Mouse (Mus musculus): ENCODE measurements around the gene Fam69b. TPM values are rescaled to one million over a fixed set of nuclear protein-coding genes. Genes with fewer than 3 reads are reported as not detected.

Fam69b gene
- polyA plus RNA-seq, 1 experiment from 2014 or later, result 31.1 TPM

DNA sequence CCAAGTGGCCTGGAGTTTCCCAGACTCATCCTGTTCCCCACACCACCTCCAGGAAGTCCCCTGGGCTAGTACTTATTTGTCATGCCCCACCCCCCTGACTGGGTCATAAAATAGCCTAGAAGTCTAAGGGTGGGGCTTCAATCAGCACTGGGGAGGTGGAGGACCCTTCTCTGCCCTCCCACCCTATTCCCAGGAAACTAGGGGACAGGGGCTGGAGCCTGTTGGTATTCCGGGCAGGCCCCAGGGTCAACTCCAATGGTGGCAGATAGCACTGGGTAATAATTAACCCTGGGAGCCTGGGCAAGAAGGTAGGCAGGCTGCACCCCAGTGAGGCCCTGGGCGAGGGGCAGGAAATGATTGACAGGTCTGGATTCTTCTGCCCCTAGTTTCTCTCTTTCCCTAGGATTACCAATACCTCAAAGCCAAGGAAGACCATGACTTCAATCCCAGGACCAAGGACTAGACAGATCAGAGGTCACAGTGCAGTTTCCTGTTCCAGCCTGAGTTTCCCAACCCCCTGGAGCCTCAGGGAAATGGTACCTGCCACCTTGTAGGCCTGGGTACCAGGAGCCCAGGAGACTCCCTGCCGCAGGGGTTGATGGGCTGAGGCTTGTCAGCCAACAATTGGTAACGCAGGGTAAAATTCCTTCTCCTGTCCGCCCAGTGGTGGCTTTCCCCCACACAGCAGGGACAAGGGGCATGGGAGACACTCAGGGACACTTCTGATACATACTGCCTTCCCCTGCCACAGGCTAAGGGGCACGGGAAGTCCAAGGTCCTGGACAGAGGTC, 33.1 kb upstream of the Fam69b start:
- no peak overlapping the region for H3K4me3 ChIP-seq (ENCODE audit: low read depth, low read length)
- H3K27me3 ChIP-seq (replicated peaks; ENCODE audit: control insufficient read depth, insufficient read depth, low read length), result no peaks in the 10 kb centered on the region
- no peak overlapping the region for H3K27ac ChIP-seq (replicated peaks; ENCODE audit: low read depth, low read length)
- no peak overlapping the region for H3K4me2 ChIP-seq (ENCODE audit: low read depth, low read length)
- WGBS, result 76% methylated on average over 6 of the region's 6 CpGs
- DNase-seq (ENCODE audit: low spot score), result no peak
- H3K9ac ChIP-seq (ENCODE audit: low read depth, low read length), result no peak overlapping the region
- peaks cover 17% of the 10 kb centered on the region; the same call in 1 of the 2 replicates for H3K36me3 ChIP-seq (ENCODE audit: control insufficient read depth, insufficient read depth, low read length)
- no peaks in the 10 kb centered on the region for H3K9me3 ChIP-seq (ENCODE audit: control insufficient read depth, low read length)
- H3K4me1 ChIP-seq (ENCODE audit: control insufficient read depth, insufficient read depth, low read length), result no peaks in the 10 kb centered on the region
- no peak; the same call in 1 of the 2 replicates for ATAC-seq (ENCODE audit: low read depth)

GRCm38 (mm10) chr2:26595725-26596435, 32.4 kb upstream of the Fam69b start:
- no peak overlapping the region for H3K4me2 ChIP-seq (ENCODE audit: low read depth, low read length)
- WGBS, result 87% methylated on average over 10 of the region's 11 CpGs
- no peak overlapping the region for H3K9ac ChIP-seq (ENCODE audit: low read depth, low read length)
- no peak for ATAC-seq (ENCODE audit: low read depth)
- H3K27me3 ChIP-seq (replicated peaks; ENCODE audit: control insufficient read depth, insufficient read depth, low read length), result no peaks in the 10 kb centered on the region
- H3K27ac ChIP-seq (replicated peaks; ENCODE audit: low read depth, low read length), result no peak overlapping the region
- no peaks in the 10 kb centered on the region for H3K4me1 ChIP-seq (ENCODE audit: control insufficient read depth, insufficient read depth, low read length)
- no peaks in the 10 kb centered on the region for H3K9me3 ChIP-seq (ENCODE audit: control insufficient read depth, low read length)
- peaks cover 17% of the 10 kb centered on the region; the same call in 1 of the 2 replicates for H3K36me3 ChIP-seq (ENCODE audit: control insufficient read depth, insufficient read depth, low read length)
- no peak overlapping the region for H3K4me3 ChIP-seq (ENCODE audit: low read depth, low read length)
- DNase-seq (ENCODE audit: low spot score), result no peak

DNA sequence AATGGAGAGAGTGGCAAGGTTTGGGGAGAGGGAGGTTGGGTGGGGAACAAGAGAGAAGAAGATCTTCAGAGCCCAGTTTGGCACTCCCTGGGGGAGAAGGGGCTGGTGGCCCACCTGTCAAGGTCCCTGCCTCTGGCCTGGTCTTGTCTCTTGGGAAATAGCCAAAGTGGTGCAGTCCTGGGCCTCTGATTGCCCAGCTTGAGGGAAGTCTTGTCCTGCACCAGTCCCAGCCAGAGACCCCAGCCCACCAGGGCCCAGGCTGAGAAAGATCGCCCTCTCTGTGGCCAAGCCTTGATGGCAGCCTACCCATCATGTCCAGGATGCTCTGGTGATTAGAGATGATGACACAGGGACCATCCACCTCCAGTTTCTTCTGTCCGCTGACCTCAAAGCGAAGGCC, 31.4 kb upstream of the Fam69b start:
- DNase-seq (ENCODE audit: low spot score) (no peak), ATAC-seq (ENCODE audit: low read depth) (no peak)
- H3K9ac ChIP-seq (ENCODE audit: low read depth, low read length), result no peak overlapping the region
- no peaks in the 10 kb centered on the region for H3K9me3 ChIP-seq (ENCODE audit: control insufficient read depth, low read length)
- H3K4me1 ChIP-seq (ENCODE audit: control insufficient read depth, insufficient read depth, low read length), result no peaks in the 10 kb centered on the region
- H3K36me3 ChIP-seq (ENCODE audit: control insufficient read depth, insufficient read depth, low read length), result peaks cover 17% of the 10 kb centered on the region; the same call in 1 of the 2 replicates
- no peak overlapping the region for H3K4me3 ChIP-seq (ENCODE audit: low read depth, low read length)
- no peak overlapping the region for H3K27ac ChIP-seq (replicated peaks; ENCODE audit: low read depth, low read length)
- WGBS, result 100% methylated on average over 3 of the region's 3 CpGs
- H3K4me2 ChIP-seq (ENCODE audit: low read depth, low read length), result no peak overlapping the region
- H3K27me3 ChIP-seq (replicated peaks; ENCODE audit: control insufficient read depth, insufficient read depth, low read length), result no peaks in the 10 kb centered on the region

- no peak for ATAC-seq (ENCODE audit: low read depth)
- no peak overlapping the region for H3K4me2 ChIP-seq (ENCODE audit: low read depth, low read length)
- H3K4me3 ChIP-seq (ENCODE audit: low read depth, low read length), result no peak overlapping the region
- 88% methylated on average over 2 of the region's 2 CpGs for WGBS
- H3K27me3 ChIP-seq (replicated peaks; ENCODE audit: control insufficient read depth, insufficient read depth, low read length), result no peaks in the 10 kb centered on the region
- DNase-seq (ENCODE audit: low spot score), result no peak
- H3K9me3 ChIP-seq (ENCODE audit: control insufficient read depth, low read length), result no peaks in the 10 kb centered on the region
- H3K36me3 ChIP-seq (ENCODE audit: control insufficient read depth, insufficient read depth, low read length), result peaks cover 14% of the 10 kb centered on the region; the same call in 1 of the 2 replicates
- no peak overlapping the region for H3K27ac ChIP-seq (replicated peaks; ENCODE audit: low read depth, low read length)
- no peak overlapping the region for H3K9ac ChIP-seq (ENCODE audit: low read depth, low read length)
- no peaks in the 10 kb centered on the region for H3K4me1 ChIP-seq (ENCODE audit: control insufficient read depth, insufficient read depth, low read length)
These were observed 30.4 kb upstream of the Fam69b start for GRCm38 (mm10) chr2:26597810-26598209.

DNA sequence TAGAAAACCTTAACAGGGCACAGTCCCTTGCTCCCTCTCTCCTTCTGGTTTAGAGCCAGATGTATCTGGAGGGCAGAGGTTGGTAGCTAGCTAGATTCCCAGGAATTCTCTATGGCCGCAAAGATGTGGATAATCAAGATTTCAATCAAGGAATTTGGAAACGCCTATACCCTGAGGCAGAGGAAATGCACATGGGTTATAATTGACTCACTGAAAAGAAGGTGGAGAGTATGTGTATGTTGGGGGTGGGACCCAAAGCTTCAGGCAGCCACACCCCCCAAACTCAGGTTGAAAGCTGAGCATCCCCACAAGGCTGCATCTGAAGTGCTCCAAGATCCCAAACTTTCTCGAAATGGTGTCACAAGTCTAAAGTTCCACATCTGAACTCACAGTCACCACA, 29.8 kb upstream of the Fam69b start:
- Histone ChIP-seq H3K4me2 (ENCODE audit: low read depth, low read length) (no peak overlapping the region), H3K27ac (replicated peaks; ENCODE audit: low read depth, low read length) (no peak overlapping the region), H3K9ac (ENCODE audit: low read depth, low read length) (no peak overlapping the region), H3K27me3 (replicated peaks; ENCODE audit: control insufficient read depth, insufficient read depth, low read length) (no peaks in the 10 kb centered on the region), H3K4me3 (ENCODE audit: low read depth, low read length) (no peak overlapping the region), H3K9me3 (ENCODE audit: control insufficient read depth, low read length) (no peaks in the 10 kb centered on the region), H3K36me3 (ENCODE audit: control insufficient read depth, insufficient read depth, low read length) (peaks cover 10% of the 10 kb centered on the region; the same call in 1 of the 2 replicates), H3K4me1 (ENCODE audit: control insufficient read depth, insufficient read depth, low read length) (no peaks in the 10 kb centered on the region)
- 62% methylated on average over 3 of the region's 3 CpGs for WGBS
- ATAC-seq (ENCODE audit: low read depth) (no peak), DNase-seq (ENCODE audit: low spot score) (no peak)

GRCm38 (mm10) chr2:26599965-26600364, 28.3 kb upstream of the Fam69b start:
- no peak for ATAC-seq (ENCODE audit: low read depth)
- 92% methylated on average over 4 of the region's 4 CpGs for WGBS

GRCm38 (mm10) chr2:26600664-26601063, 27.6 kb upstream of the Fam69b start:
- H3K4me3 ChIP-seq (ENCODE audit: low read depth, low read length), result no peak overlapping the region
- no peaks in the 10 kb centered on the region for H3K27me3 ChIP-seq (replicated peaks; ENCODE audit: control insufficient read depth, insufficient read depth, low read length)
- ATAC-seq (ENCODE audit: low read depth) (no peak), DNase-seq (ENCODE audit: low spot score) (no peak)
- no peaks in the 10 kb centered on the region for H3K9me3 ChIP-seq (ENCODE audit: control insufficient read depth, low read length)
- H3K36me3 ChIP-seq (ENCODE audit: control insufficient read depth, insufficient read depth, low read length), result no peaks in the 10 kb centered on the region; the same call in 1 of the 2 replicates
- H3K9ac ChIP-seq (ENCODE audit: low read depth, low read length), result no peak overlapping the region
- H3K4me1 ChIP-seq (ENCODE audit: control insufficient read depth, insufficient read depth, low read length), result no peaks in the 10 kb centered on the region
- H3K27ac ChIP-seq (replicated peaks; ENCODE audit: low read depth, low read length), result no peak overlapping the region
- H3K4me2 ChIP-seq (ENCODE audit: low read depth, low read length), result no peak overlapping the region
- WGBS, result 88% methylated on average over 2 of the region's 2 CpGs

More at GRCm38 (mm10) chr2:26599965-26600364, 28.3 kb upstream of the Fam69b start:
- no peaks in the 10 kb centered on the region for H3K27me3 ChIP-seq (replicated peaks; ENCODE audit: control insufficient read depth, insufficient read depth, low read length)
- H3K9ac ChIP-seq (ENCODE audit: low read depth, low read length), result no peak overlapping the region
- H3K27ac ChIP-seq (replicated peaks; ENCODE audit: low read depth, low read length), result no peak overlapping the region
- H3K36me3 ChIP-seq (ENCODE audit: control insufficient read depth, insufficient read depth, low read length), result peaks cover 5% of the 10 kb centered on the region; the same call in 1 of the 2 replicates
- no peak overlapping the region for H3K4me2 ChIP-seq (ENCODE audit: low read depth, low read length)
- no peaks in the 10 kb centered on the region for H3K9me3 ChIP-seq (ENCODE audit: control insufficient read depth, low read length)
- H3K4me1 ChIP-seq (ENCODE audit: control insufficient read depth, insufficient read depth, low read length), result no peaks in the 10 kb centered on the region
- DNase-seq (ENCODE audit: low spot score), result no peak
- H3K4me3 ChIP-seq (ENCODE audit: low read depth, low read length), result no peak overlapping the region

DNA sequence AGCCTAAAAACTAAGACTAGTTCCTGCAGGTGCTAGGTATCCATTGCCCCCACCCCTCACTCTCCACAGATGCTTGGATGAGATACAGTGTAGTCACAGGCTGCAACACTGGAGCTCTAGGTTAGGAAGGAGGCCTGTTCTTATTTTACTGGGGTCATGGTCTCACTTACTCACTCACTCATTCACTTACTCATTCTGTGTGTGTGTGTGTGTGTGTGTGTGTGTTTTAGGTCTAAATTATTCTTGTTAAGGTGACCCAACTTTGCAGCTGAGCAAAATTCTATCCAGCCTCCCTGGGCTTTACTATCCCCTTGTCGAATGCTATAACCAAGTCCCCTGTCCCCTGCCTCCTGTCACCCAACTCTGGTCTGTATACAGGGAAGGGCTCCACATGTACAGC, 26.7 kb upstream of the Fam69b start:
- DNase-seq (ENCODE audit: low spot score) (no peak), ATAC-seq (ENCODE audit: low read depth) (no peak)
- no peak overlapping the region for H3K4me3 ChIP-seq (ENCODE audit: low read depth, low read length)
- H3K4me1 ChIP-seq (ENCODE audit: control insufficient read depth, insufficient read depth, low read length), result no peaks in the 10 kb centered on the region
- WGBS, result 89% methylated on average over 1 of the region's 1 CpGs
- no peak overlapping the region for H3K4me2 ChIP-seq (ENCODE audit: low read depth, low read length)
- H3K36me3 ChIP-seq (ENCODE audit: control insufficient read depth, insufficient read depth, low read length), result no peaks in the 10 kb centered on the region
- H3K9me3 ChIP-seq (ENCODE audit: control insufficient read depth, low read length), result no peaks in the 10 kb centered on the region
- no peak overlapping the region for H3K9ac ChIP-seq (ENCODE audit: low read depth, low read length)
- no peaks in the 10 kb centered on the region for H3K27me3 ChIP-seq (replicated peaks; ENCODE audit: control insufficient read depth, insufficient read depth, low read length)
- H3K27ac ChIP-seq (replicated peaks; ENCODE audit: low read depth, low read length), result no peak overlapping the region
